Mouse (Mus musculus) hindbrain, embryonic 13.5 days (tissue): ENCODE results near the gene Skap1. TPM values are rescaled to one million over a fixed set of nuclear protein-coding genes. Genes with fewer than 3 reads are reported as not detected.
"Not testable (repeated sequence)": the region's sequence is repeated elsewhere in the genome, so short reads cannot be mapped to it uniquely, and the experiment has no call there.

Experiments used
- ATAC-seq: fragments of 200-750 bp; cut with Nextera tagmentation; 2 replicates; pipeline ENCODE4 v1.8.0; 2017; ENCODE audit warnings: moderate TSS enrichment; ENCODE audit not compliant: low FRiP score
- H3K27ac ChIP-seq: fragments of 300-500 bp; sonication (generic); 2 replicates; pipeline ENCODE4 v1.5.1; 2015; ENCODE audit warnings: inconsistent platforms, mild to moderate bottlenecking, moderate library complexity
- H3K27me3 ChIP-seq: fragments of 300-500 bp; sonication (generic); 2 replicates; pipeline ENCODE4 v1.6.1; 2015; ENCODE audit warnings: mild to moderate bottlenecking, inconsistent platforms
- H3K36me3 ChIP-seq: fragments of 300-500 bp; sonication (generic); 2 replicates; pipeline ENCODE4 v1.6.1; 2015; ENCODE audit warnings: mild to moderate bottlenecking, inconsistent platforms
- H3K4me1 ChIP-seq: fragments of 300-500 bp; sonication (generic); replicated peaks from 2 replicates; pipeline ENCODE4 v1.6.1; 2015; ENCODE audit warnings: inconsistent platforms
- H3K4me2 ChIP-seq: fragments of 300-500 bp; sonication (generic); 2 replicates; pipeline ENCODE4 v1.6.1; 2015; ENCODE audit warnings: inconsistent platforms, mild to moderate bottlenecking, moderate library complexity
- H3K4me3 ChIP-seq: fragments of 300-500 bp; sonication (generic); 2 replicates; pipeline ENCODE4 v1.5.1; 2015; ENCODE audit warnings: mild to moderate bottlenecking, inconsistent platforms
- H3K9ac ChIP-seq: fragments of 300-500 bp; sonication (generic); 2 replicates; pipeline ENCODE4 v1.6.1; 2015; ENCODE audit warnings: mild to moderate bottlenecking, inconsistent platforms
- H3K9me3 ChIP-seq: fragments of 300-500 bp; sonication (generic); 2 replicates; pipeline ENCODE4 v1.6.1; 2016; ENCODE audit warnings: inconsistent platforms
- WGBS: fragments of 180-500 bp; shearing (Covaris S2); methylation state at CpG from one replicate; pipeline ENCODE4 v1.1.7; 2015; 5-methylcytosine and 5-hydroxymethylcytosine counted together
- polyA plus RNA-seq: library from polyadenylated mRNA; unstranded; fragments of >200 nt; fragmentation: Nextera tagmentation; extraction: Ambion mirVana; gene quantifications from 2 replicates; pipeline ENCODE4 v1.2.1, GENCODE M21; 2015

Gene Skap1
- polyA plus RNA-seq, 1 experiment from 2014 or later: 6.9 TPM

DNA sequence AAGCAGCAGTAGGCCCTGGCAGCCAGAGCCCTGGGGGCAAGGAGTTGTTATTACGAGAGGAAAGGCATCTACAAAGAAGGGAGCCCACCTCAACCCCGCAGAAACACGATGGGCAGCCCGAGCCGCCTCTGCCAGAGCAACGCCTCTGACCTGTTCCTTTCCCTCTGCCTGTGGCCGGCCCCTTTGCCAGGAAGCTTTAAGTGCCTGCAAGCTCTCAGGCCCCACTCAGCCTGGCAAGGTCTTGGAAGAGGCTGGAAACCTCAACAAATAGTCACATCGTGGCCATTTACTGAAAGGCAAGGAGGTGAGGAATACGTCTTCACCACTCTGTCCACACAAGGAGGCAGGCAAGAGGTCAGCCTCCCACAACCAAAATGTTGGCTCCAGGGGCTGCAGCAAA, 303.8 kb downstream of the Skap1 start:
- H3K27ac ChIP-seq: peak overlapping the region; percentile 91
- H3K4me3 ChIP-seq: no peak overlapping the region
- peak overlapping the region; percentile 60 for H3K9ac ChIP-seq
- H3K36me3 ChIP-seq: peaks cover 61% of the 10 kb centered on the region
- H3K27me3 ChIP-seq: no peaks in the 10 kb centered on the region
- H3K4me2 ChIP-seq: peak overlapping the region; percentile 19; the same call in 1 of the 2 replicates
- 66% methylated on average over 9 of the region's 9 CpGs for WGBS
- peaks cover 62% of the 10 kb centered on the region for H3K4me1 ChIP-seq
- no peaks in the 10 kb centered on the region for H3K9me3 ChIP-seq
- no peak for ATAC-seq

DNA sequence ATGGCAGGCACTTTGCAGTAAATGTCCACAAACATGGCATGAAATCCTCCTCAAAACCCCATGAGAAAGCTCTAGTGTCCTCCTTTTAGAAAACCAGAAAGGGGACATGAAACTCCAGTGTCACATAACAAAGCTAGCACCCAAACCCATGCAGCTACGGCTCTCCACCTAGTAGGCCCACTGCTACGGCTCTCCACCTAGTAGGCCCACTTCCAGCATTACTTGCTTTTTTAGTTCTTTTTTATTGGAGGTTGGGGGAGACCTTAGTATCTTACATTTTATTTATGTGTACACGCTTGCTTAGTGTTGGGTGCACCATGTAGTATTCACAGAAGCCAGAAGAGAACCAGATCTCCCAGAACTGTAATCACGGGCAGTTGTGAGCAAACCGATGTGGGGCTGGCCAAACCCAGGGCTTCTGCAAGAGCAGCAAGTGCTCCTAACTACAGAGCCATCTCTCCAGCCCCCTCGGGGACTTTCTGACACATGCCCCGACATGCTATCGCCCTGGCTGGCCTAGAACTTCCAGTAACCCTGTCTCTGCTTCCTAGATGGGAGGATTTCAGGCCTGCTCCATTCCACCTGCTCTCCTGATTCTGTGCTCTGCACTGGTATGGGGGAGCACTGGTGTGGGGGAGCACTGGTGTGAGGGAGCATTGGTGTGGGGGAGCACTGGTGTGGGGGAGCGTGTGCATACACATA, 307.0 kb downstream of the Skap1 start:
- H3K4me1 ChIP-seq: peaks cover 61% of the 10 kb centered on the region
- ATAC-seq: no peak
- WGBS: 96% methylated on average over 9 of the region's 9 CpGs
- H3K27me3 ChIP-seq: no peaks in the 10 kb centered on the region
- H3K9ac ChIP-seq: no peak overlapping the region
- no peak overlapping the region for H3K4me2 ChIP-seq
- H3K36me3 ChIP-seq: peaks cover 60% of the 10 kb centered on the region
- H3K27ac ChIP-seq: no peak overlapping the region
- no peak overlapping the region for H3K4me3 ChIP-seq
- no peaks in the 10 kb centered on the region for H3K9me3 ChIP-seq

DNA sequence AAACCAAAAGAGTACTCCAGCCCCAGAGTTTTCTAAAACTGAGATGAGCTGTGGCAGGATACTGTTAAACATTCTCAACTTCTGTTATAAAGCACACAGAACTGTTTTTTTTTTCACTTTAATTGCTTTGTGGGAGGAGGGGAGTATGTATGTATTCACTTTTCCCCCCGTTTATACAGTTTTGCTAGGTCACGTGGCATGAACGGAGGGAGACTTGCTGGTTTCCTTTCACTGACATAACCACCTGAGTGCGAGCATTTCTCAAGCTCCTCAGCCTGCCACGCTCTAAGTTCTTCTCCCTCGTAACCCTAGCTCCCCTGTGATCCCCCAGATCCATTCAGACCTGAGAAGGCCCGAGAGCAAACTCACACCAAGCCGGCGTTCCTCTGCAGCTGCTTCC, 308.0 kb downstream of the Skap1 start:
- no peak overlapping the region for H3K27ac ChIP-seq
- no peaks in the 10 kb centered on the region for H3K27me3 ChIP-seq
- no peak overlapping the region for H3K4me2 ChIP-seq
- no peak overlapping the region for H3K9ac ChIP-seq
- H3K9me3 ChIP-seq: no peaks in the 10 kb centered on the region
- H3K4me1 ChIP-seq: peaks cover 57% of the 10 kb centered on the region
- 90% methylated on average over 9 of the region's 9 CpGs for WGBS
- ATAC-seq: no peak
- no peak overlapping the region for H3K4me3 ChIP-seq
- H3K36me3 ChIP-seq: peaks cover 60% of the 10 kb centered on the region

GRCm38 (mm10) chr11:96774536-96774935, 310.1 kb downstream of the Skap1 start:
- H3K9me3 ChIP-seq: no peaks in the 10 kb centered on the region
- H3K4me2 ChIP-seq: peak overlapping the region; percentile 80
- ATAC-seq: no peak
- peak overlapping the region; percentile 82; the same call in 1 of the 2 replicates for H3K9ac ChIP-seq
- no peaks in the 10 kb centered on the region for H3K27me3 ChIP-seq
- peaks cover 41% of the 10 kb centered on the region for H3K36me3 ChIP-seq
- WGBS: 79% methylated on average over 3 of the region's 3 CpGs
- peak overlapping the region; percentile 71 for H3K4me3 ChIP-seq
- H3K4me1 ChIP-seq: peaks cover 37% of the 10 kb centered on the region
- H3K27ac ChIP-seq: peak overlapping the region; percentile 87

DNA sequence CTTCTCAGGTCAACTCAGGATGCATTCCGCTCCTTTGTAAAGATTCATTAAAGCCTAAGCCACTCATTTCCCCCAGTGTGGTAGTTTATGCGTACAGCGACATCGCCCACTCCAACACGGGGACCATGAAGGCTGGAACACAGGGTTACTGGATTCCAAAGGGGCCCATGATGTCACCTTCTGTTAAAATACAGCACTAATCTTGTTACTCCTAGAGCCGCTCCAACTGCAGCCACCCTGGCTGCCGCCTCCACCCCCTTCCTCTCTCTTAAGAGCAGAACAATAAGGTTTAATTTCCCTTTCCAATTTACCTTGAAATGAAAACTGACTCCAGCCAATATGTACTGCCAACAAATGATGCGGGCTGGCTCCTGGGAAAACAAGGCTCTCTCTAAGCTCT, 310.7 kb downstream of the Skap1 start:
- ATAC-seq: no peak
- Histone ChIP-seq H3K9ac (peak overlapping the region; percentile 82), H3K4me3 (peak overlapping the region; percentile 71), H3K9me3 (no peaks in the 10 kb centered on the region), H3K27ac (peak overlapping the region; percentile 87), H3K4me2 (peak overlapping the region; percentile 80), H3K27me3 (no peaks in the 10 kb centered on the region), H3K4me1 (peaks cover 37% of the 10 kb centered on the region), H3K36me3 (peaks cover 36% of the 10 kb centered on the region)
- WGBS: 74% methylated on average over 8 of the region's 8 CpGs

GRCm38 (mm10) chr11:96775665-96776064, 311.3 kb downstream of the Skap1 start:
- H3K36me3 ChIP-seq: peaks cover 30% of the 10 kb centered on the region

GRCm38 (mm10) chr11:96776068-96776467, 311.7 kb downstream of the Skap1 start:
- Histone ChIP-seq H3K4me2 (peak overlapping the region; percentile 80), H3K9ac (peak overlapping the region; percentile 82), H3K4me3 (peak overlapping the region; percentile 71), H3K27ac (peak overlapping the region; percentile 87), H3K9me3 (no peaks in the 10 kb centered on the region), H3K27me3 (no peaks in the 10 kb centered on the region), H3K36me3 (peaks cover 26% of the 10 kb centered on the region), H3K4me1 (peaks cover 37% of the 10 kb centered on the region)
- ATAC-seq: no peak
- WGBS: 45% methylated on average over 3 of the region's 3 CpGs

More at GRCm38 (mm10) chr11:96775665-96776064, 311.3 kb downstream of the Skap1 start:
- H3K9ac ChIP-seq: peak overlapping the region; percentile 82
- no peaks in the 10 kb centered on the region for H3K9me3 ChIP-seq
- H3K27ac ChIP-seq: peak overlapping the region; percentile 87
- 63% methylated on average over 7 of the region's 7 CpGs for WGBS
- peaks cover 37% of the 10 kb centered on the region for H3K4me1 ChIP-seq
- no peaks in the 10 kb centered on the region for H3K27me3 ChIP-seq
- peak overlapping the region; percentile 80 for H3K4me2 ChIP-seq
- H3K4me3 ChIP-seq: peak overlapping the region; percentile 71
- no peak for ATAC-seq

DNA sequence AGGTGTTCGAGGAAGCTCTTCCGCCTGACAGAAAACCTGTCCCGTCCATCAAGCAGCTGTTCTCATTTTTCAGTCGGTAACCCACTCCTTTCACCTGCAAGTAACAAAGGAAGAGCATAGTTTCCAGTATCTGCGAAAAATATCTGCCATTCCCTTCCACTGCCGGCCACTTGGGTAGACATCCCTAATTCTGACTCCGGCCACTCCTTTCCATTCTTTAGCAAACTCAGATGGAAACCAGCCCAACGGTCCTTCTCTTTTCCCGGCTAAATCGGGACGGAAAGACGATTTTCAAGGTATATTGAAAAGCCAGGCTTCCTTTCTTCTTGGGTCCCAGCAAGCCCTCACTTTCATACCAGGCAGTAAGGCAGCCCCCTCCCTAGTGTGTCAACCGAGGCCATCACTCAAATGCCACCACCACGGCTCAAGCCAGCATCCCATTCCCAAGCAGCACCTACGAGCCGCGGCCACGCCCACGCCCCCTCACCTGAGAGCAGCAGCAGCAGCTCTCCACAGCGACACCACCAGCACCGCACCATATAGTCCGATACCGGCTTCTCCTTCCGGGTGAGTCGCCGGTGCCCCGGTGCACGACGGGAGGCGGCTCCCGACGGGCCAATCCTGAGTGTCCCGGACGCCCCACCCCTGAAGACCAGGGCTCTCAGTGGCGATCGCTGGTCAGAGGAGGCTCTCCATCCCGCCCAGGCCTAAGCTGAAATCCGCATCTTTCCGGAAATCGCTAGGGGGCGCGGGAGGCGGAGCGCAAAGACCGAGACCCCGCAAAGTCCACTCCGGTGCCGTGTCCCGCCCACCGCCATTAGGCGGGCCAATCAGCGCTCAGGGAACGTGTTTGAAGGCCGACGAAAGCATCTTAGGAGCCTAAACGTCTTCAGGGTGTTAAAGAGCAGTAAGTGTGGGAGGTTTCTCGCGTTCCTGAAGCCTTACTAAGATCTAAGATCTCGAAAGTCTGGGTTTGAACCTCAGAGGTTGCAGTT, 312.9 kb downstream of the Skap1 start, which contains the start of gene Snx11:
Snx11 (minus strand) TSS at position 592 of the 995 bp plus-strand sequence.
- Histone ChIP-seq H3K27ac (peak within 1 kb of the TSS; percentile 87), H3K9me3 (no peaks in the 10 kb centered on the region), H3K4me1 (peaks cover 37% of the 10 kb centered on the region), H3K36me3 (peaks cover 14% of the 10 kb centered on the region), H3K9ac (peak within 1 kb of the TSS; percentile 82), H3K27me3 (no peaks in the 10 kb centered on the region), H3K4me2 (peak within 1 kb of the TSS; percentile 80), H3K4me3 (peak within 1 kb of the TSS; percentile 71)
- peak; percentile 98 for ATAC-seq
- WGBS: 1% methylated on average over 59 of the region's 59 CpGs

DNA sequence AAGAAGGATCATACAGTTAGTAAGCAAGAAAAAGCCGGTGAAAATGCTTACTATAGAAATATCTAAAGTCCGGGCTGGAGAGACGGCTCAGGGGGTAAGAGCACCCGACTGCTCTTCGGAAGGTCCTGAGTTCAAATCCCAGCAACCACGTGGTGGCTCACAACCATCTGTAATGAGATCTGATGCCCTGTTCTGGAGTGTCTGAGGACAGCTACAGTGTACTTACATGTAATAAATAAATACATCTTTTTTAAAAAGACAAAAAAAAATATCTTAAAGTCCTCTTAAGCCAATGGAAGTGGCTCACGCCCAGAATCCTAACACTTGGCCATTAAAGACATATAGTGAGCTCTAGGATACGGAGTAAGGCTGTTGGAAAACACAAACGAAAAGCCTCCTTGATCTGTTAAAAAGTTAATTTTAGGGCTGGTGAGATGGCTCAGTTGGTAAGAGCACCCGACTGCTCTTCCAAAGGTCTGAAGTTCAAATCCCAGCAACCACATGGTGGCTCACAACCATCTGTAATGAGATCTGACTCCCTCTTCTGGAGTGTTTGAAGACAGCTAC, 313.8 kb downstream of the Skap1 start:
- peak overlapping the region; percentile 82; the same call in 1 of the 2 replicates for H3K9ac ChIP-seq
- not testable (repeated sequence) for H3K27me3 ChIP-seq, ATAC-seq, H3K36me3 ChIP-seq, H3K9me3 ChIP-seq
- peak overlapping the region; percentile 87 for H3K27ac ChIP-seq
- H3K4me2 ChIP-seq: peak overlapping the region; percentile 80
- H3K4me1 ChIP-seq: peaks cover 35% of the 10 kb centered on the region
- 70% methylated on average over 10 of the region's 10 CpGs for WGBS
- H3K4me3 ChIP-seq: peak overlapping the region; percentile 71

DNA sequence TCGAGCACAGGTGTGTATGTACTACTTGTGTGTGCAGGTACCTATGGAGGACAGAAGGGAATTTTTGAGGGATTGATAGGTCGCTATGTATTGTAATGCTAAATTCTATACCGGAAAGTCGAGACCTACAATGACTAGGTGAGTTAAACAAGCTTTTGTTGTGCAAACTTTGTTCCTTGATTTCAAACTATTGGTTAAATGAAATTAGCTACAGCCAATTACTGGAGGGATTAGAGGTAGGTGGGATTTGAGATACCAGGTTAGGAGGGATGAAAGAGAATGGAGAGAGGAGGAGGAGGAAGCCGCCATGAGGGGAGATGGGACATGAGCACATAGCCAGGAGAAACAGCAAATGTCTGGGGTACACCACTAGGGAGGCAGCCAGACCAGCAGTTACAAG, 315.9 kb downstream of the Skap1 start:
- no peaks in the 10 kb centered on the region for H3K27me3 ChIP-seq
- no peak overlapping the region for H3K4me3 ChIP-seq
- no peak overlapping the region for H3K9ac ChIP-seq
- H3K4me1 ChIP-seq: peaks cover 16% of the 10 kb centered on the region
- H3K27ac ChIP-seq: no peak overlapping the region
- H3K36me3 ChIP-seq: no peaks in the 10 kb centered on the region
- no peaks in the 10 kb centered on the region for H3K9me3 ChIP-seq
- ATAC-seq: no peak
- WGBS: 79% methylated on average over 5 of the region's 5 CpGs
- H3K4me2 ChIP-seq: no peak overlapping the region

- 76% methylated on average over 2 of the region's 2 CpGs for WGBS
- ATAC-seq: no peak
- no peak overlapping the region for H3K27ac ChIP-seq
Measured at GRCm38 (mm10) chr11:96781425-96781824, 317.0 kb downstream of the Skap1 start.

DNA sequence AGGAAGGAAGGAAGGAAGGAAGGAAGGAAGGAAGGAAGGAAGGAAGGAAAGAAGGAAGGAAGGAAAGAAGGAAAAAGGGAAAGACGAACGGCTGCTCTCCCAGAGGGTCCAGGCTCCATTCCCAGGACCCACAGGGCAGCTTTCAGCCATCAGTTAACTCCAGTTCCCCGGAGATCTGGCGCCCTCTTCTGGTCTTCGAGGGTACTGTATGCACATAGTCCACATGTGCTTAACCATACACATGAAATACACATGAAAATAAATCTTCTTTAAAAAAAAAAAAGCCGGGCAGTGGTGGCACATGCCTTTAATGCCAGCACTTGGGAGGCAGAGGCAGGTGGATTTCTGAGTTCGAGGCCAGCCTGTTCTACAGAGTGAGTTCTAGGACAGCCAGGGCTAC, 320.5 kb downstream of the Skap1 start:
- not testable (repeated sequence) for H3K4me1 ChIP-seq, H3K4me3 ChIP-seq, H3K4me2 ChIP-seq, H3K9ac ChIP-seq, H3K9me3 ChIP-seq, ATAC-seq, H3K27ac ChIP-seq, H3K27me3 ChIP-seq, H3K36me3 ChIP-seq
- WGBS: 17% methylated on average over 7 of the region's 7 CpGs

More at GRCm38 (mm10) chr11:96781425-96781824, 317.0 kb downstream of the Skap1 start:
- no peaks in the 10 kb centered on the region for H3K9me3 ChIP-seq
- H3K4me3 ChIP-seq: no peak overlapping the region
- peaks cover 5% of the 10 kb centered on the region for H3K4me1 ChIP-seq
- no peaks in the 10 kb centered on the region for H3K36me3 ChIP-seq
- H3K27me3 ChIP-seq: no peaks in the 10 kb centered on the region
- H3K4me2 ChIP-seq: no peak overlapping the region
- no peak overlapping the region for H3K9ac ChIP-seq
